Mouse (Mus musculus) heart, embryonic 15.5 days (tissue): Measurements from ENCODE around the gene Dtx1. TPM values are rescaled to one million over a fixed set of nuclear protein-coding genes. Genes with fewer than 3 reads are reported as not detected.

Experiments used
- ATAC-seq: fragments of 200-750 bp; cut with Nextera tagmentation; replicated peaks from 2 replicates; pipeline ENCODE4 v1.8.0; 2017; ENCODE audit warnings: low read depth, moderate TSS enrichment; ENCODE audit not compliant: insufficient number of reproducible peaks, insufficient read depth, low FRiP score
- H3K27ac ChIP-seq: fragments of 300-500 bp; sonication (generic); 2 replicates; pipeline ENCODE4 v1.5.1; 2015; ENCODE audit warnings: mild to moderate bottlenecking, inconsistent platforms
- H3K27me3 ChIP-seq: fragments of 300-500 bp; sonication (generic); 2 replicates; pipeline ENCODE4 v1.6.1; 2015; ENCODE audit warnings: inconsistent platforms
- H3K36me3 ChIP-seq: fragments of 300-500 bp; sonication (generic); 2 replicates; pipeline ENCODE4 v1.6.1; 2015; ENCODE audit warnings: mild to moderate bottlenecking, inconsistent platforms
- H3K4me1 ChIP-seq: fragments of 300-500 bp; sonication (generic); replicated peaks from 2 replicates; pipeline ENCODE4 v1.6.1; 2015; ENCODE audit warnings: inconsistent platforms
- H3K4me2 ChIP-seq: fragments of 300-500 bp; sonication (generic); 2 replicates; pipeline ENCODE4 v1.6.1; 2015; ENCODE audit warnings: inconsistent platforms, mild to moderate bottlenecking, moderate library complexity
- H3K4me3 ChIP-seq: fragments of 300-500 bp; sonication (generic); 2 replicates; pipeline ENCODE4 v1.5.1; 2015; ENCODE audit warnings: mild to moderate bottlenecking, inconsistent platforms
- H3K9ac ChIP-seq: fragments of 300-500 bp; sonication (generic); 2 replicates; pipeline ENCODE4 v1.6.1; 2015; ENCODE audit warnings: mild to moderate bottlenecking, inconsistent platforms
- H3K9me3 ChIP-seq: fragments of 300-500 bp; sonication (generic); replicated peaks from 2 replicates; pipeline ENCODE4 v1.6.1; 2016; ENCODE audit warnings: inconsistent platforms
- WGBS: fragments of 180-500 bp; shearing (Covaris S2); methylation state at CpG from one replicate; pipeline ENCODE4 v1.1.7; 2015; ENCODE audit warnings: mixed read lengths; 5-methylcytosine and 5-hydroxymethylcytosine counted together
- polyA plus RNA-seq: library from polyadenylated mRNA; unstranded; fragments of >200 nt; fragmentation: Nextera tagmentation; extraction: Ambion mirVana; gene quantifications from 2 replicates; pipeline ENCODE4 v1.2.1, GENCODE M21; 2015

Gene Dtx1
- polyA plus RNA-seq, 1 experiment from 2014 or later = 1.9 TPM

- no peaks in the 10 kb centered on the region for H3K36me3 ChIP-seq
- H3K4me3 ChIP-seq = no peak overlapping the region
- WGBS = 68% methylated on average over 19 of the region's 19 CpGs
- ATAC-seq = no peak
- peaks cover 77% of the 10 kb centered on the region for H3K27me3 ChIP-seq
- no peak overlapping the region for H3K27ac ChIP-seq
- H3K4me1 ChIP-seq = peaks cover 8% of the 10 kb centered on the region
- H3K9me3 ChIP-seq = no peaks in the 10 kb centered on the region
- no peak overlapping the region for H3K4me2 ChIP-seq
- no peak overlapping the region for H3K9ac ChIP-seq
Measured at GRCm38 (mm10) chr5:120692034-120692433, 19.7 kb downstream of the Dtx1 start.

- peaks cover 72% of the 10 kb centered on the region for H3K27me3 ChIP-seq
- H3K9ac ChIP-seq = no peak overlapping the region
- H3K4me1 ChIP-seq = peaks cover 8% of the 10 kb centered on the region
- H3K36me3 ChIP-seq = no peaks in the 10 kb centered on the region
- H3K27ac ChIP-seq = no peak overlapping the region
- H3K4me2 ChIP-seq = no peak overlapping the region
- WGBS = 56% methylated on average over 4 of the region's 4 CpGs
- no peak overlapping the region for H3K4me3 ChIP-seq
- no peaks in the 10 kb centered on the region for H3K9me3 ChIP-seq
- no peak for ATAC-seq
Measured at GRCm38 (mm10) chr5:120690417-120690816, 21.3 kb downstream of the Dtx1 start.

- no peak overlapping the region for H3K9ac ChIP-seq
- H3K9me3 ChIP-seq = no peaks in the 10 kb centered on the region
- no peaks in the 10 kb centered on the region for H3K4me1 ChIP-seq
- no peak overlapping the region for H3K4me3 ChIP-seq
- ATAC-seq = no peak; the same call in 1 of the 2 replicates
- H3K27ac ChIP-seq = no peak overlapping the region
- H3K27me3 ChIP-seq = peaks cover 71% of the 10 kb centered on the region
- 23% methylated on average over 4 of the region's 4 CpGs for WGBS
- H3K4me2 ChIP-seq = no peak overlapping the region
- H3K36me3 ChIP-seq = no peaks in the 10 kb centered on the region
Measured at GRCm38 (mm10) chr5:120688434-120688833, 23.3 kb downstream of the Dtx1 start.

GRCm38 (mm10) chr5:120687897-120688296 lies 23.8 kb downstream of the Dtx1 start:
- ATAC-seq = no peak

GRCm38 (mm10) chr5:120687484-120687851 lies 24.3 kb downstream of the Dtx1 start:
- Histone ChIP-seq H3K27ac (no peak overlapping the region), H3K9me3 (no peaks in the 10 kb centered on the region), H3K36me3 (no peaks in the 10 kb centered on the region), H3K4me3 (no peak overlapping the region), H3K9ac (no peak overlapping the region), H3K4me1 (peaks cover 3% of the 10 kb centered on the region; the same call in 1 of the 2 replicates), H3K4me2 (no peak overlapping the region), H3K27me3 (peaks cover 71% of the 10 kb centered on the region)
- no peak for ATAC-seq
- WGBS = 72% methylated on average over 3 of the region's 3 CpGs

More at GRCm38 (mm10) chr5:120687897-120688296, 23.8 kb downstream of the Dtx1 start:
- Histone ChIP-seq H3K4me2 (no peak overlapping the region), H3K4me1 (peaks cover 3% of the 10 kb centered on the region; the same call in 1 of the 2 replicates), H3K27me3 (peaks cover 71% of the 10 kb centered on the region), H3K9me3 (no peaks in the 10 kb centered on the region), H3K36me3 (no peaks in the 10 kb centered on the region), H3K4me3 (no peak overlapping the region), H3K9ac (no peak overlapping the region), H3K27ac (no peak overlapping the region)
- WGBS = 81% methylated on average over 5 of the region's 5 CpGs

GRCm38 (mm10) chr5:120686749-120687483 lies 24.8 kb downstream of the Dtx1 start:
- no peak for ATAC-seq
- no peak overlapping the region for H3K9ac ChIP-seq
- peaks cover 71% of the 10 kb centered on the region for H3K27me3 ChIP-seq
- H3K4me3 ChIP-seq = no peak overlapping the region
- H3K4me2 ChIP-seq = no peak overlapping the region
- H3K9me3 ChIP-seq = no peaks in the 10 kb centered on the region
- H3K27ac ChIP-seq = no peak overlapping the region
- peaks cover 3% of the 10 kb centered on the region; the same call in 1 of the 2 replicates for H3K4me1 ChIP-seq
- H3K36me3 ChIP-seq = no peaks in the 10 kb centered on the region
- WGBS = 48% methylated on average over 6 of the region's 6 CpGs

GRCm38 (mm10) chr5:120685678-120686077 lies 26.0 kb downstream of the Dtx1 start:
- WGBS = 60% methylated on average over 8 of the region's 8 CpGs
- ATAC-seq = no peak

GRCm38 (mm10) chr5:120682982-120683771 lies 28.6 kb downstream of the Dtx1 start:
- peak overlapping the region; percentile 5; the same call in 1 of the 2 replicates for H3K4me3 ChIP-seq
- H3K9ac ChIP-seq = no peak overlapping the region
- ATAC-seq = no peak
- H3K4me2 ChIP-seq = no peak overlapping the region; the same call in 1 of the 2 replicates
- H3K4me1 ChIP-seq = peaks cover 11% of the 10 kb centered on the region
- H3K27ac ChIP-seq = no peak overlapping the region
- WGBS = 12% methylated on average over 24 of the region's 24 CpGs
- H3K36me3 ChIP-seq = no peaks in the 10 kb centered on the region
- H3K9me3 ChIP-seq = no peaks in the 10 kb centered on the region
- peaks cover 72% of the 10 kb centered on the region for H3K27me3 ChIP-seq

More at GRCm38 (mm10) chr5:120685678-120686077, 26.0 kb downstream of the Dtx1 start:
- no peak overlapping the region for H3K27ac ChIP-seq
- no peaks in the 10 kb centered on the region for H3K36me3 ChIP-seq
- peaks cover 3% of the 10 kb centered on the region; the same call in 1 of the 2 replicates for H3K4me1 ChIP-seq
- H3K4me2 ChIP-seq = no peak overlapping the region
- H3K27me3 ChIP-seq = peaks cover 71% of the 10 kb centered on the region
- H3K9ac ChIP-seq = no peak overlapping the region
- H3K9me3 ChIP-seq = no peaks in the 10 kb centered on the region
- no peak overlapping the region for H3K4me3 ChIP-seq

- no peak for ATAC-seq
- Histone ChIP-seq H3K4me3 (no peak overlapping the region), H3K4me2 (no peak overlapping the region), H3K9me3 (no peaks in the 10 kb centered on the region), H3K36me3 (no peaks in the 10 kb centered on the region), H3K9ac (no peak overlapping the region), H3K4me1 (peaks cover 11% of the 10 kb centered on the region), H3K27ac (no peak overlapping the region), H3K27me3 (peaks cover 66% of the 10 kb centered on the region)
- WGBS = 84% methylated on average over 18 of the region's 18 CpGs
Measured at GRCm38 (mm10) chr5:120680918-120681317, 30.8 kb downstream of the Dtx1 start.

GRCm38 (mm10) chr5:120679676-120680555 lies 31.8 kb downstream of the Dtx1 start:
- Histone ChIP-seq H3K9me3 (no peaks in the 10 kb centered on the region), H3K27me3 (peaks cover 61% of the 10 kb centered on the region), H3K4me3 (peak overlapping the region; percentile 39), H3K36me3 (no peaks in the 10 kb centered on the region), H3K9ac (peak overlapping the region; percentile 4; the same call in 1 of the 2 replicates), H3K4me2 (peak overlapping the region; percentile 66), H3K27ac (no peak overlapping the region), H3K4me1 (peaks cover 11% of the 10 kb centered on the region)
- peak; percentile 79 for ATAC-seq
- WGBS = 3% methylated on average over 24 of the region's 24 CpGs

- no peaks in the 10 kb centered on the region for H3K9me3 ChIP-seq
- peaks cover 10% of the 10 kb centered on the region for H3K4me1 ChIP-seq
- H3K27me3 ChIP-seq = peaks cover 43% of the 10 kb centered on the region
- no peak for ATAC-seq
- H3K4me2 ChIP-seq = no peak overlapping the region
- H3K36me3 ChIP-seq = no peaks in the 10 kb centered on the region
- 20% methylated on average over 2 of the region's 2 CpGs for WGBS
- no peak overlapping the region for H3K9ac ChIP-seq
- no peak overlapping the region for H3K4me3 ChIP-seq
- no peak overlapping the region for H3K27ac ChIP-seq
Measured at GRCm38 (mm10) chr5:120677516-120677915, 34.2 kb downstream of the Dtx1 start.
